Mouse (Mus musculus) hindbrain, embryonic 11.5 days (tissue): ENCODE results near the gene Cdc42. TPM values are rescaled to one million over a fixed set of nuclear protein-coding genes. Genes with fewer than 3 reads are reported as not detected.
A peak's percentile ranks its signal among the peaks of the same experiment; 100 is the strongest.

Experiments used
- ATAC-seq: fragments of 200-750 bp; cut with Nextera tagmentation; 2 replicates; pipeline ENCODE4 v1.8.0; 2017; ENCODE audit warnings: mild to moderate bottlenecking, moderate TSS enrichment, moderate library complexity; ENCODE audit not compliant: low FRiP score
- DNase-seq: peaks from one replicate; pipeline ENCODE4 v3.0.0-alpha.2; 2015; ENCODE audit warnings: low spot score
- H3K27ac ChIP-seq: fragments of 300-500 bp; sonication (generic); 2 replicates; pipeline ENCODE4 v1.5.1; 2014; ENCODE audit warnings: mild to moderate bottlenecking, low read depth, low read length
- H3K27me3 ChIP-seq: fragments of 300-500 bp; sonication (generic); 2 replicates; pipeline ENCODE4 v1.6.1; 2014; ENCODE audit warnings: mild to moderate bottlenecking, low read length, moderate library complexity, mixed read lengths; ENCODE audit not compliant: control insufficient read depth, insufficient read depth
- H3K36me3 ChIP-seq: fragments of 300-500 bp; sonication (generic); 2 replicates; pipeline ENCODE4 v1.6.1; 2014; ENCODE audit warnings: mild to moderate bottlenecking, low read length, moderate library complexity, mixed read lengths; ENCODE audit not compliant: control insufficient read depth, insufficient read depth
- H3K4me1 ChIP-seq: fragments of 300-500 bp; sonication (generic); replicated peaks from 2 replicates; pipeline ENCODE4 v1.6.1; 2014; ENCODE audit warnings: low read length, mixed read lengths; ENCODE audit not compliant: control insufficient read depth, insufficient read depth
- H3K4me2 ChIP-seq: fragments of 300-500 bp; sonication (generic); replicated peaks from 2 replicates; pipeline ENCODE4 v1.6.1; 2014; ENCODE audit warnings: mild to moderate bottlenecking, low read depth, low read length
- H3K4me3 ChIP-seq: fragments of 300-500 bp; sonication (generic); 2 replicates; pipeline ENCODE4 v1.5.1; 2014; ENCODE audit warnings: low read depth, low read length
- H3K9ac ChIP-seq: fragments of 300-500 bp; sonication (generic); 2 replicates; pipeline ENCODE4 v1.6.1; 2014; ENCODE audit warnings: low read depth, low read length
- H3K9me3 ChIP-seq: fragments of 300-500 bp; sonication (generic); 2 replicates; pipeline ENCODE4 v1.6.1; 2016; ENCODE audit warnings: low read length; ENCODE audit not compliant: control insufficient read depth
- WGBS: fragments of 180-500 bp; shearing (Covaris S2); extraction: QIAGEN DNeasy Blood & Tissue Kit; methylation state at CpG from one replicate; pipeline ENCODE4 v1.1.7; 2014; 5-methylcytosine and 5-hydroxymethylcytosine counted together
- polyA plus RNA-seq: library from polyadenylated mRNA; unstranded; fragments of >200 nt; fragmentation: Nextera tagmentation; extraction: Ambion mirVana; gene quantifications from 2 replicates; pipeline ENCODE4 v1.2.1, GENCODE M21; 2014

Gene Cdc42
- polyA plus RNA-seq, 1 experiment from 2014 or later: 692 TPM

DNA sequence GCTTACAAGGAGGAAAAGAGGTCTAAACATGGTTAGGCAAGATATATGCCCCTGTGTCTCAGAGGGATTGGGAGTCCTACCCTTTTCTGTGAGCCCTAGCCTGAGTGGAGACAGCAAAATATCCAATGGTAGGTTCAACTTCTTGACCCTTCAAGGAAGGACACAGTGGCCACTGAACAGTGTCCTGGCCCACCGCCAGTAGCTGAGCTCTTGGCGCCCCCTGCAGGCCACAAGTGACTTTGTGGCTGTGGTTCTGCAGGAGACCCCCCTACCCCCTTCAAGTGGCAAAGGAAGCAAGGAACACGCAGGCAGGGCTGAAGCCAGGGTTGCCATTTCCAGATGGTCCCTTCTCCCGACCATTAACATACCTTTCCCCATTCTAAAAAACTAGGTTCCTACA, 69.7 kb downstream of the Cdc42 start:
- no peaks in the 10 kb centered on the region for H3K4me1 ChIP-seq
- DNase-seq (peak; percentile 85), ATAC-seq (no peak)
- no peaks in the 10 kb centered on the region for H3K9me3 ChIP-seq
- H3K27ac ChIP-seq: no peak overlapping the region
- H3K9ac ChIP-seq: no peak overlapping the region
- no peaks in the 10 kb centered on the region for H3K36me3 ChIP-seq
- no peak overlapping the region for H3K4me2 ChIP-seq
- no peak overlapping the region for H3K4me3 ChIP-seq
- WGBS: 6% methylated on average over 4 of the region's 4 CpGs
- peaks cover 3% of the 10 kb centered on the region; the same call in 1 of the 2 replicates for H3K27me3 ChIP-seq

DNA sequence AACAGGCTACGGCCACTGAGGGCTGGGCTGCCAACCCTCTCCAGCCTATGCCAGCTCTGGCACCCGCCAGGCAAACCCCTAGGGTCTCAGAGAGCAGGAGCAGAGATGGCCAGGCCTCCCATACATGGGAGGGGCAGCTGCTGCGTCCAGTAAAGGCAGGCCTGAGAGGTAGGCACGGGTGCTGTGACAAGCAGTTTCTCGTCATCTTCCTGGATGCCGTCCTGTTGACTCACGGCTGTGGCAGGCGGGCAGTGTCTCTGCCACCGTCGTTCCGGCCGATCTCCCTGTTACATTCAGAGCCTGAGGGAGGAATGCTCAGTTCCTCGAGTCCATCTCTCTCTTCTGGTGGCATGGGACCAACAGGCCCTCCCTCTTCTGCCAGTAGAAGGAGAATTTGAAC, 70.3 kb downstream of the Cdc42 start:
- 77% methylated on average over 13 of the region's 13 CpGs for WGBS
- Histone ChIP-seq H3K9me3 (no peaks in the 10 kb centered on the region), H3K4me2 (no peak overlapping the region), H3K36me3 (no peaks in the 10 kb centered on the region), H3K4me1 (no peaks in the 10 kb centered on the region), H3K27ac (no peak overlapping the region), H3K4me3 (no peak overlapping the region), H3K9ac (no peak overlapping the region), H3K27me3 (peaks cover 8% of the 10 kb centered on the region)
- DNase-seq (no peak), ATAC-seq (no peak)

DNA sequence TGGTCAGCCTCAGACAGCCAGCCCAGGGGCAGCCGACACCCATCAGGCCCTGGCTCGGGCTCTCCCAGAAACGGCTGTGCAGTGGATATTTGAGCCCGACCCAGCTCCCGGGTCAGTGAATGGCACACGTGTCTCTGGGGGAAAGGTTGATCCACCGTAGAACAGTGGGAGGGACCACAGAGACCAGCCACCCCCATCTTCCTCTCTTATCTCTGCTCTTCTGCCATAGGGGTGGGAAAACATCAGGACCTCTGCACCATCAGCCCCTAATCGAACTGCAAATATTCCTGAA, 70.9 kb downstream of the Cdc42 start:
- no peaks in the 10 kb centered on the region for H3K4me1 ChIP-seq
- no peak overlapping the region for H3K9ac ChIP-seq
- no peak overlapping the region for H3K4me2 ChIP-seq
- H3K4me3 ChIP-seq: no peak overlapping the region
- no peaks in the 10 kb centered on the region for H3K9me3 ChIP-seq
- ATAC-seq (no peak), DNase-seq (no peak)
- 62% methylated on average over 8 of the region's 8 CpGs for WGBS
- peaks cover 11% of the 10 kb centered on the region for H3K27me3 ChIP-seq
- H3K36me3 ChIP-seq: no peaks in the 10 kb centered on the region
- H3K27ac ChIP-seq: no peak overlapping the region

DNA sequence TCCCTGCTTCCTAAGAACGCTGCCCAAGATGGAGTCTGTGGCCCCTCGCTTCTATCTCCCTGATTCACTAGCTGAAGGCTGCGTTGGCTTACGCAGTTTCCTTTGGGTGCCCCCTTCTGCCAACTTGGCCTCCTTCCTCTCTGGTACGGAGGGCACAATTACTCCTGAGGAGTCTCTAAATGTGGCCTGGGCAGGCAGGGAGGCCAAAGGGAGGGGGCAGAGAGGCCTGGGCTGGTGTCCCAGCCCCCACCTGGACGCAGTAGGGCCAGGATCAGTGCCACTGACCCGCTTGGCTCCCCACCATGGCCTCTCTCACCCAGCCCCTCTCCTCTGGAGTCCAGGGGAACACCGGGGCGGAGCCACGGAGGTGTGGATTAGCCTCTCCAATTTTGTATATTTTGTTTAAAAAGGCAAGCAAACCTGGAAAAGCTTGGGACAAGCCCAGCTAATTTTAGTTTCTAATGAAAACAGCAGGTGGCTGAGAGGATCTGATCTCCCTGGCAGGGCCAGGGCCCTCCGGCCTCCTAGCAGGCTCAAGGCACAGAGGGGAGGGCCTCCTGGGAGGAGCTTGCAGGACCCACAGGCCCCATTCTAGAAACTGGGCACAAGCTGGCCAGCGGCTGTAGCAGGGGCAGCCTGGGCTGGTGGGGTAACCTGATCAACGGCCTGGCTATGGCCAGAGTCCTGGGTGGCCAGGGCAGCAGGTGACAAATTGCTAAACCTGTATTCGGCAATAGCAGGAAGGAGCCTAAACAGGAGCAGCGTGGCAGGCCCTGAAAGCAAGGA, 71.5 kb downstream of the Cdc42 start:
- Histone ChIP-seq H3K9me3 (no peaks in the 10 kb centered on the region), H3K36me3 (no peaks in the 10 kb centered on the region), H3K4me3 (no peak overlapping the region), H3K27me3 (peaks cover 13% of the 10 kb centered on the region), H3K27ac (no peak overlapping the region), H3K9ac (no peak overlapping the region), H3K4me1 (no peaks in the 10 kb centered on the region), H3K4me2 (no peak overlapping the region)
- WGBS: 77% methylated on average over 14 of the region's 15 CpGs
- DNase-seq (no peak), ATAC-seq (no peak)

DNA sequence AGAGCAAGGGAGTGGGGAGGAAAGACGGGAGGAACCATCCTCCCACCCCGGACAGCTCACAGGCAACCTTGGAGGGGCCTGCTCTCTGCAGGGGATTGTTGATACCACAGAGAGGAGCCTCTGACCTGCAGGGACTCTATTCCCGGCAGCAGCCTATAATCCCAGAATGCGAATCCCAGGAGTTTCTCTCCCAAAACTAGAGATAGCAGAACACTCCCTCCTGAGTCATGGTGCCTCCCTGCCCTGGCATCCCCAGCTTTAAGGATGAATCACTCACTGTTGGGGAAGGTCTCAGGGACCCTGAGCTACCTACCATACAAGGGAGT, 74.2 kb downstream of the Cdc42 start:
- Histone ChIP-seq H3K36me3 (no peaks in the 10 kb centered on the region), H3K4me3 (no peak overlapping the region), H3K9me3 (no peaks in the 10 kb centered on the region), H3K4me1 (peaks cover 3% of the 10 kb centered on the region), H3K27ac (no peak overlapping the region), H3K27me3 (peaks cover 26% of the 10 kb centered on the region), H3K9ac (no peak overlapping the region), H3K4me2 (no peak overlapping the region)
- no peak for DNase-seq
- 8% methylated on average over 4 of the region's 4 CpGs for WGBS
- ATAC-seq: no peak

DNA sequence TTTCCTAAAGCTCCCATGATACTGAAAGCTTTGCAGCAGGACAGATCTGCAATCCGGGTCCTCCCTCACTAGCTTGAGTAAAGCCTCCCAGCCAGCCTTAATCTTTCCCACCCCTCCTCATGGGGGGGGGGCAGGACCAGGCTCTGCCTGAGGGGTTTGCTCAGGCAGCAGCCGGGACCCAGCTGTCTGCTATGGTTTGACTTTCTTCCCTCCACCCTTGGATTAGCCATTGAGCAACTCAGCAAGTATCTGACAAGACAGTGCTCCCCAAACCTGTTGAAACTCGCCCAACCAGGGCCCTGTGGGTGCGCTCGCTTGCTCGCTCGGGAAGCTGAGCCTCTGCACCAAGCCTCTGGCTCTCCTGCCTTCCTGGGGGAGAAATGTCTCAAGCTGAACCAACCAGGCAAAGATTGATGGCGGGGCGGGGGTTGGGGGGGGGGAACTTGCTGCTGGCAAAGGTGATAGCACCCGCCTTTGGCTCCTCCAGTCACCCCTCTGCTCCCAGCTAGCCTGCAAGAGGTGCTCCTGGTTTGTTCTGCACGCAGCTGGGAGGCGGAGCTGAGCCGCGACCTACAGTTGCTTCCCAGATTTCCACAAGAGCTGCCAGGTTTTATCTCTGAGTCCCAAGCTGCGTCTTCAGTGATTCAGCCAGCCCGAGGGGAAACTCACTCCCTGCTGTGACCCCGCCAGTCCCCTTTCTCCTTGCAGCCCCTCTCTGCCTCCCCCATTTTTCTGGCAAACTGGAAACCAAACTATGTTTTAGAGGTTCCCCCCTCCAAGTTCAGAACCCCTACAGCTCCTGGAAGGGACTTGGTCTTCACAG, 74.7 kb downstream of the Cdc42 start:
- WGBS: 6% methylated on average over 17 of the region's 17 CpGs
- Histone ChIP-seq H3K9me3 (no peaks in the 10 kb centered on the region), H3K27me3 (peaks cover 32% of the 10 kb centered on the region), H3K36me3 (no peaks in the 10 kb centered on the region), H3K4me1 (peaks cover 8% of the 10 kb centered on the region), H3K9ac (no peak overlapping the region), H3K4me3 (no peak overlapping the region), H3K4me2 (no peak overlapping the region), H3K27ac (no peak overlapping the region)
- ATAC-seq (no peak), DNase-seq (no peak)

DNA sequence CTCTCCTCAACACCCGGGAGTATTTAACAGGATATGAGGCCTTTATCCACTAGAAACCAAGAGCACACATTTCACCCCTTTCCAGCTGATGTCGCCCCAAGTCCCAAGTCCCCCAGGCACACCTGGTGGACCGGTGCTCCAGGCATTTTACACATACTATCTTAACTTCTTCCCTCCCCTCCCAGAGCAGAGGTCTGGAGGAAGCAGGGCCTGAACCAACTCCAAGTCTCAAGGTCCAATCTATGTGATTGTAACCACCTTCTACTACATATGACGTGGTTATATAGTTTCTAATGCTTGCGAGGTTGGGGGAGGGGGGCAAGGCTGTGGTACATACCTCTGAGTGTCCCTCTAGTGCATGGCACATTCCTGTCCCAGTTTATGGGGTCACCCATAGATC, 75.4 kb downstream of the Cdc42 start:
- H3K4me3 ChIP-seq: no peak overlapping the region
- WGBS: 85% methylated on average over 5 of the region's 5 CpGs
- peaks cover 37% of the 10 kb centered on the region for H3K27me3 ChIP-seq
- H3K36me3 ChIP-seq: no peaks in the 10 kb centered on the region
- DNase-seq (no peak), ATAC-seq (no peak)
- no peak overlapping the region for H3K9ac ChIP-seq
- no peak overlapping the region for H3K27ac ChIP-seq
- H3K4me1 ChIP-seq: peaks cover 9% of the 10 kb centered on the region
- no peak overlapping the region for H3K4me2 ChIP-seq
- no peaks in the 10 kb centered on the region for H3K9me3 ChIP-seq

DNA sequence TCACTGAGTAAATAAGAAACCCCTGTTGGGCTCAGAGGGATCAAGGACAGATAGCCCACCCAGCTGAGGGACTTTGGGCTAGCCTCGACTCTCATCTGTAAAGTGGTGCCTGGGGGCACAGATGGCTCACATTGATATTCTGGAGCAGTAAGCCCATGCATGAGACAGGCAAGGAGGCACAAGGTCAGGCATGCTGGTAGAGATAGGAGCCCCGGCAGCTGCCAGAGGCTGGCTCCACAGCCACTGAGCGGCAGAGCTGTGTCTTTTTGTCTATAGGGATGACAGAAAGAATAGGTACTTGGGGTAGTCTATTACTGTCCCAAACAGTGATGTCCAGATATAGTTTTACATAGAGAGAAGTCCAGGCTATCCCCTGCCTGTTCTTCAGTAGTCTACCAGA, 76.2 kb downstream of the Cdc42 start:
- Histone ChIP-seq H3K36me3 (no peaks in the 10 kb centered on the region), H3K27me3 (peaks cover 46% of the 10 kb centered on the region), H3K4me3 (no peak overlapping the region), H3K4me1 (peaks cover 14% of the 10 kb centered on the region), H3K27ac (no peak overlapping the region), H3K4me2 (no peak overlapping the region), H3K9me3 (no peaks in the 10 kb centered on the region), H3K9ac (no peak overlapping the region)
- 89% methylated on average over 3 of the region's 3 CpGs for WGBS
- ATAC-seq (no peak), DNase-seq (no peak)

DNA sequence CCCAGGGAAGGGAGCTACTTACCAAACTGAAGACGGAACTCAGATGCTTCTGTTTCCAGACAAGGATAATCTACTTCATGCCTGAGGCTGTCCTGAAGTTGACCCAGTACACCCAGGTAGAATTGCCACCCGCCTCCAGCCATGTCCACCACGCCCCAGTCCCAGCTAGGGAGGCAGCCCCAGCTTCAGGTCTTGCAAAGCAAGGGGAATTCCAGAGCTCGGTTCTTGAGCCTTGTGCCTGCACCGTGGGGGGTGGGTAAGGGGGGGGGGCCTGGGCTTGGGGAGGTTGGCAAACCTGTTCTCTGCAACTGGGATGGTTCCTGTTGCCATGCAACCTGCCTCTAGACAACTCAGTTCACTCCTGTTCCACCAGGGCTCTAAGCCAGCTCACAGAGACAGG, 78.2 kb downstream of the Cdc42 start:
- H3K27ac ChIP-seq: no peak overlapping the region
- H3K9me3 ChIP-seq: no peaks in the 10 kb centered on the region
- H3K9ac ChIP-seq: no peak overlapping the region
- H3K4me3 ChIP-seq: no peak overlapping the region
- no peaks in the 10 kb centered on the region for H3K36me3 ChIP-seq
- WGBS: 10% methylated on average over 5 of the region's 5 CpGs
- DNase-seq (no peak), ATAC-seq (no peak)
- H3K27me3 ChIP-seq: peaks cover 56% of the 10 kb centered on the region
- peaks cover 14% of the 10 kb centered on the region for H3K4me1 ChIP-seq
- H3K4me2 ChIP-seq: no peak overlapping the region
